Mouse (Mus musculus) embryonic facial prominence, embryonic 13.5 days (tissue): ENCODE data around the gene Gm49378. TPM values are rescaled to one million over a fixed set of nuclear protein-coding genes. Genes with fewer than 3 reads are reported as not detected.
A peak's percentile ranks its signal among the peaks of the same experiment; 100 is the strongest.

ENCODE experiments used
- ATAC-seq: fragments of 200-750 bp; cut with Nextera tagmentation; 2 replicates; pipeline ENCODE4 v1.8.0; 2017; ENCODE audit warnings: low read depth; ENCODE audit not compliant: insufficient number of reproducible peaks, insufficient read depth, low FRiP score, low TSS enrichment
- H3K27ac ChIP-seq: fragments of 300-500 bp; sonication (generic); 2 replicates; pipeline ENCODE4 v1.5.1; 2015; ENCODE audit warnings: moderate library complexity, mild to moderate bottlenecking, inconsistent platforms
- H3K27me3 ChIP-seq: fragments of 300-500 bp; sonication (generic); 2 replicates; pipeline ENCODE4 v1.6.1; 2015; ENCODE audit warnings: mild to moderate bottlenecking, inconsistent platforms
- H3K36me3 ChIP-seq: fragments of 300-500 bp; sonication (generic); 2 replicates; pipeline ENCODE4 v1.6.1; 2015; ENCODE audit warnings: mild to moderate bottlenecking, inconsistent platforms
- H3K4me1 ChIP-seq: fragments of 300-500 bp; sonication (generic); 2 replicates; pipeline ENCODE4 v1.6.1; 2015; ENCODE audit warnings: inconsistent platforms
- H3K4me2 ChIP-seq: fragments of 300-500 bp; sonication (generic); 2 replicates; pipeline ENCODE4 v1.6.1; 2015; ENCODE audit warnings: moderate library complexity, mild to moderate bottlenecking, inconsistent platforms
- H3K4me3 ChIP-seq: fragments of 300-500 bp; sonication (generic); 2 replicates; pipeline ENCODE4 v1.5.1; 2015; ENCODE audit warnings: mild to moderate bottlenecking, inconsistent platforms
- H3K9ac ChIP-seq: fragments of 300-500 bp; sonication (generic); 2 replicates; pipeline ENCODE4 v1.6.1; 2015; ENCODE audit warnings: mild to moderate bottlenecking, inconsistent platforms
- H3K9me3 ChIP-seq: fragments of 300-500 bp; sonication (generic); 2 replicates; pipeline ENCODE4 v1.6.1; 2016; ENCODE audit warnings: inconsistent platforms
- WGBS: fragments of 180-500 bp; shearing (Covaris S2); methylation state at CpG from one replicate; pipeline ENCODE4 v1.1.7; 2015; ENCODE audit warnings: mixed read lengths; 5-methylcytosine and 5-hydroxymethylcytosine counted together
- polyA plus RNA-seq: library from polyadenylated mRNA; unstranded; fragments of >200 nt; fragmentation: Nextera tagmentation; extraction: Ambion mirVana; gene quantifications from 2 replicates; pipeline ENCODE4 v1.2.1, GENCODE M21; 2015

The Gm49378 gene
- polyA plus RNA-seq, 1 experiment from 2014 or later = 1.8 TPM

DNA sequence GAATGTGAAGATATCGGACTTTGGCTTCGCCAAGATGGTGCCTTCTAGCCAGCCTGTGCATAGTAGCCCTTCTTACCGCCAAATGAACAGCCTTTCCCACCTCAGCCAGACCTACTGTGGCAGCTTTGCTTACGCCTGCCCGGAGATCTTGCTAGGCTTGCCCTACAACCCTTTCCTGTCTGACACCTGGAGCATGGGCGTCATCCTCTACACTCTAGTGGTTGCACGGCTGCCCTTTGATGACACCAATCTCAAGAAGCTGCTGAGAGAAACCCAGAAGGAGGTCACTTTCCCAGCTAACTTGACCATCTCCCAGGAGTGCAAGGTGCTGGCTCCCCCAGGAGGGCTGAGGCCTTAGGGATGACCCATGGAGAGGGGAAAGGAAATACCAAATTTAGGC lies 13.8 kb upstream of the Gm49378 start:
- Histone ChIP-seq H3K27me3 (no peaks in the 10 kb centered on the region), H3K4me3 (no peak overlapping the region), H3K4me2 (no peak overlapping the region), H3K9ac (no peak overlapping the region), H3K4me1 (peaks cover 9% of the 10 kb centered on the region), H3K9me3 (no peaks in the 10 kb centered on the region), H3K27ac (no peak overlapping the region), H3K36me3 (peaks cover 11% of the 10 kb centered on the region)
- WGBS = 90% methylated on average over 7 of the region's 7 CpGs
- ATAC-seq = no peak

DNA sequence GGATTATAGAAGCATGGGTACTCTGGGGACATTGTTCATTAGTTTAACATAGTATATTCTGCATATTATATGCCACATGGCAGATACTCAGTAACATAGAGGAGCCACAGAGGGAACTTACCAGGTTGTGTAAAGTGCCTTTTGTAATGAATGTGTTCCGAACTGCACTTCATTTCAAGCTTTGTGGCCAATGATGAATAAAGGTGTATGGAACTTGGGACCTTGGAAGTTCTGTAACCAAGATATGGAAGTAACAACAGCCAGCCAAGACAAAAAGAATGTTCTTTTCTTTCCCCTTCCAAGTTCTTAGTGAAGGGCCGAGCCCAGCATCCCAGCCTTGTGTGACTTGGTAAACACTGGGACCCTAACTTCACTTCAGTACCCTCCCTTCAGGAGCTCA lies 12.2 kb upstream of the Gm49378 start, which contains the start of gene Tssk4:
TSS of gene Tssk4 (plus strand) at position 301 of the 400 bp plus-strand sequence.
- Histone ChIP-seq H3K27me3 (no peaks in the 10 kb centered on the region), H3K4me1 (peaks cover 14% of the 10 kb centered on the region), H3K27ac (no peak within 1 kb of the TSS), H3K9me3 (no peaks in the 10 kb centered on the region), H3K4me3 (no peak within 1 kb of the TSS), H3K36me3 (peaks cover 19% of the 10 kb centered on the region), H3K9ac (no peak within 1 kb of the TSS), H3K4me2 (no peak within 1 kb of the TSS)
- no peak for ATAC-seq
- 92% methylated on average over 2 of the region's 2 CpGs for WGBS

DNA sequence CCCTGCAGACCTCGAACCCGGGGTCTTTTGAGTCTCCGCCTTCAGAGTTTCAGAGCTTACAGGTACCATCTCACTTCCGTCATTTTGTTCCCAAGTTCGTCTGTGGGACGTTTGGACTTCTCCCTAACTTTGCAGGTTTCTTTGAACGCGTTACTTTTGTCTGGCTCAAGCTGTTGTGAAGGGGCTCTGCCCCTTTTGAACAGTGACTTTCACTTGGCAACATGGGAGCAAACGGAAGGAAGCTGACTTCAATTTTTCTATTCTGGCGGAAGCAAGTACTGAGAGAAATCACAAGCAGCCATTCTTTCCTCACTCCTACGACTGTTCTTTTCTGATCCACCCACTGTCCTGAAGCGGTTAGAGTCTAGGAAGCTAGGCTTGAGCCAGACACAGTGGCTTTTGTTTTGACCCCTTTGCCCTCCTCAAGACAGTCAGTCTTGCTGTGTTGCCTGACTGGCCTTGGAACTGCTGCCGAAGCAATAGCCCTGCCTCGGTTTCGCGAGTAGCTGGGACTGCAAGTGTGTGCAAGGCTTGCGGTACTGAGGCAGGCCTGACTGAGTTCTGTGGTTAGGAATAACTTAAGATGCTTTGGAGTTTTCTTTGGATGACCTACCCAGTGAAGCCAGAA lies 6.7 kb upstream of the Gm49378 start:
- peak overlapping the region; percentile 88 for H3K4me2 ChIP-seq
- peaks cover 20% of the 10 kb centered on the region for H3K4me1 ChIP-seq
- peak overlapping the region; percentile 89 for H3K4me3 ChIP-seq
- ATAC-seq = no peak
- H3K9ac ChIP-seq = peak overlapping the region; percentile 96
- H3K36me3 ChIP-seq = peaks cover 41% of the 10 kb centered on the region
- no peaks in the 10 kb centered on the region for H3K9me3 ChIP-seq
- 17% methylated on average over 17 of the region's 17 CpGs for WGBS
- H3K27ac ChIP-seq = peak overlapping the region; percentile 60
- no peaks in the 10 kb centered on the region for H3K27me3 ChIP-seq

DNA sequence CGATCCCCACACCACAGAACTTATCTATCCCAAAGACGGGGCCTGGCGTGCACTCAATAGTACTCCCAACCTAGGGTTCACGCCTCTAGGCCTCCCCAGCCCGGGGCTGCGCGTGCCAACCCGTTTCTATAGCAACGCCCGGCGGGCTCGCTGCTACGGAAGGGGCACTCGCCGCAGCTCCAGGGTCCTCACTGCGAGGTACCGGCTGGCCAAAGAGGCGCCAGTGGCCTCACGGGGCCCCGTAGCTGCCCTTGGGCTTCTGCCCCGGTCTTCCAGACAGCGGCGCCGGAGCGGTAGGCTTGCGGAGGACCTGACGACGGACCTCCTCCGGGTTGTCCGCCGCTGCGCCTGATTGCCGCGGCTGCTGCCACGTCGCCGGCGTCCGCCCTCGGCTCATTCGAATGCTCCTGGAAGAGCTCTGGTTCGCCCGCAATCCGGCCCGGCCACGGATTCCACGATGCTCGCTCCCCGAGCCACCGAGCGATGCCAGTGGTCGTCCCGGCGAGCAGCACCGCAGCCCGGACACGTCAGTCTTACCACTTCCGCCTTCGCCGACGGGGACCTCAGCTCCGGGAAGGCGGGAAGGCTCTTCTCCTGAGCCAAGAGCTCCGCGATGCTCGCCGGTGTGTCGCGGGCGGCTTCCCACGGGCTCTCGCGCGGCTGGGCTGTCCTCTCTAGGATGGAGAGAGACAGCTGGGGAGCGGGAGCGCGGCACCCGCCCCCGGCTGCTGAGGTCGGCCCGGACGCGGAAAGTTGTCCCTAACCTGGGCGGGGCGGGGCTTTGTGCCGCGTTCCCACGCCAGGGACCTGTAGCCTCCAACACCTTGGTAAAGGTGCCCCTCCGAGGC lies 5.6 kb upstream of the Gm49378 start, which contains the start of gene Tm9sf1:
TSS of gene Tm9sf1 (minus strand) at position 747 of the 848 bp plus-strand sequence.
- ATAC-seq = peak; percentile 82
- Histone ChIP-seq H3K27me3 (no peaks in the 10 kb centered on the region), H3K4me1 (peaks cover 20% of the 10 kb centered on the region), H3K36me3 (peaks cover 51% of the 10 kb centered on the region), H3K4me3 (peak within 1 kb of the TSS; percentile 89), H3K9ac (peak within 1 kb of the TSS; percentile 96), H3K9me3 (no peaks in the 10 kb centered on the region), H3K27ac (peak within 1 kb of the TSS; percentile 95), H3K4me2 (peak within 1 kb of the TSS; percentile 88)
- WGBS = under 1% methylated on average over 89 of the region's 89 CpGs

DNA sequence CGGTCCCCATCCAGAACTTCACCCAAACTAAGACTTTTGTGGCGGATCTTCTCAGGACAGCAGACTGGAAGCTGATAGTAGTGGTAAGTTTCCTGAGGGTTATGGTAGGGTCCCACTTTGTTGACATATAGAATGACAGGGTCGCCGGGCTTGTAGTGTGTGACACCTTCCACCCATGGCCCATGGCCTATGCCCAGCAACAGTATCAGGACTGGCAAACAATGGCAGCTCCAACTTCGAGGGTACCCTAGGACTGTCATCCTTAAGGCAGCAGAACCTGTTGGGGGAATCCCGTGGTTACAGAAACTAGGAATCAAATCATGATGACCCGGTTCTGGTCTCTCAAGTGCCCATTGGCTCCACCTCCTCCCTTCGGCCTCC lies 5.0 kb upstream of the Gm49378 start:
- no peaks in the 10 kb centered on the region for H3K9me3 ChIP-seq
- H3K9ac ChIP-seq = peak overlapping the region; percentile 96
- H3K36me3 ChIP-seq = peaks cover 58% of the 10 kb centered on the region
- no peaks in the 10 kb centered on the region for H3K27me3 ChIP-seq
- peak overlapping the region; percentile 88 for H3K4me2 ChIP-seq
- peaks cover 20% of the 10 kb centered on the region for H3K4me1 ChIP-seq
- no peak for ATAC-seq
- H3K27ac ChIP-seq = peak overlapping the region; percentile 95; the same call in 1 of the 2 replicates
- peak overlapping the region; percentile 89 for H3K4me3 ChIP-seq
- WGBS = 22% methylated on average over 8 of the region's 8 CpGs

DNA sequence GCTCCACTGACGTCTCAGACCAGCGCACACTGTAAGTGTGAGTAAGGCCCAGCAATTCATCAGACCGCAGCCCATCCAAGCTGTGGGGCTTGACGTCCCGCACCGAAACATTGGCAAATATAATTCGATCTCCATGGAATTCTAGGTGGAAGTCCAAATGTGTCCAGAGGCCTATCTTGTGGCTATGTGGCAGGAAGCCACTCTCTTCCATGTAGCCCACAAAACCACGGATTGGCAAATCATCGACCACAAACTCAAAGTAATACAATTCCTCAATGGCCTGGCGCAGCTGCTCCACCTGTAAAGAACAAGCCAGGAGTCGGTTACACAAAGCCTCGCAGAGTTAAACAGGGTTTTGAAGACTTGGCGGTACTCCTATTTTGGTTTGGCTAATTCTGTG lies 3.6 kb upstream of the Gm49378 start:
- Histone ChIP-seq H3K9ac (no peak overlapping the region), H3K27me3 (no peaks in the 10 kb centered on the region), H3K4me3 (no peak overlapping the region), H3K4me1 (peaks cover 21% of the 10 kb centered on the region), H3K4me2 (no peak overlapping the region), H3K9me3 (no peaks in the 10 kb centered on the region), H3K36me3 (peaks cover 58% of the 10 kb centered on the region), H3K27ac (no peak overlapping the region)
- no peak for ATAC-seq
- 90% methylated on average over 13 of the region's 13 CpGs for WGBS

DNA sequence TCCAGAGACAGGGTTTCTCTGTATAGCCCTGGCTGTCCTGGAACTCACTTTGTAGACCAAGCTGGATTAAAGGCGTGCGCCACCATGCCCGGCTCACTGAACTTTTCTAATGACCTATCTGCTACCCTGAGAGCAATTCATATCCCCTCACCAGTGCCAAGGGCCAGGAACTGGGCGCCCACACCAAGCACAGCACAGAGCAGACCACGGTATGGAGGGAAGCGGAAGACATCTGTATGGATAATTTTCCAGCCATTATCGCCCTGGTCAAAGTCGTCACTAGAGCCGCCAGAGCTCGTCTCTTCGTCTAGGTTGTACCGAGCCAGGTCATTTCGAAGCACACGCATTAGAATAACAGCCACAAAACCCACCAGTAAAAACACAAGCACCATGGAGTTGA lies 3.1 kb upstream of the Gm49378 start:
- Histone ChIP-seq H3K27me3 (no peaks in the 10 kb centered on the region), H3K9ac (no peak overlapping the region), H3K4me2 (no peak overlapping the region), H3K4me1 (peaks cover 24% of the 10 kb centered on the region), H3K27ac (no peak overlapping the region), H3K36me3 (peaks cover 57% of the 10 kb centered on the region), H3K9me3 (no peaks in the 10 kb centered on the region), H3K4me3 (no peak overlapping the region)
- 94% methylated on average over 14 of the region's 14 CpGs for WGBS
- ATAC-seq = no peak

DNA sequence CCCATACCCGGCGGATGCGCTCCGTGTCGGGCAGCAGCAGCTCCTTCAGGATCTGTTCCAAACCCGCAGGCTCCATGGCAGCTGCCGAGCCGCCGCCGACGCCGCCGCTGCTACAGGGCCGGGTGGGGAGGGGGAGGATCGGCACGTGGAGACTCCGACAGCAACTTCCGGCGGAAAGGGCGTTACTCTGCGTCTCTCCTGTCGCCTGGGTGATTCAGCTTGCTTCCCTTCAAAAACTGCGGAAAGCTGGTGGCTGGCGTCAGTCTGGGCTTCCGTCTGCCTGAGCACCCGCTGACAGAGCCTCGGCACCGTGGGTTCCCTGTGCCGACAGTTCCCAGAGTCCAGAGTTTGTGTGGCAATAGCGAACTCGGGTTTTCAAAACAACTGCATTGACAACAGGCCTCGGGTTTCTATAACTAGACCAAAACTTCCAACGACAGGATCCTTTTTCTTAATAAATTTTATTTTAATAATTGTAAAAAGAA lies 2.1 kb downstream of the Gm49378 start, which contains the start of gene Ipo4:
TSS of gene Ipo4 (minus strand) at position 435 of the 485 bp plus-strand sequence.
- Histone ChIP-seq H3K36me3 (peaks cover 82% of the 10 kb centered on the region), H3K4me2 (peak within 1 kb of the TSS; percentile 74), H3K9ac (peak within 1 kb of the TSS; percentile 84), H3K9me3 (no peaks in the 10 kb centered on the region), H3K4me3 (peak within 1 kb of the TSS; percentile 74), H3K27ac (peak within 1 kb of the TSS; percentile 78), H3K4me1 (peaks cover 19% of the 10 kb centered on the region), H3K27me3 (no peaks in the 10 kb centered on the region)
- 1% methylated on average over 33 of the region's 33 CpGs for WGBS
- peak; percentile 68 for ATAC-seq

DNA sequence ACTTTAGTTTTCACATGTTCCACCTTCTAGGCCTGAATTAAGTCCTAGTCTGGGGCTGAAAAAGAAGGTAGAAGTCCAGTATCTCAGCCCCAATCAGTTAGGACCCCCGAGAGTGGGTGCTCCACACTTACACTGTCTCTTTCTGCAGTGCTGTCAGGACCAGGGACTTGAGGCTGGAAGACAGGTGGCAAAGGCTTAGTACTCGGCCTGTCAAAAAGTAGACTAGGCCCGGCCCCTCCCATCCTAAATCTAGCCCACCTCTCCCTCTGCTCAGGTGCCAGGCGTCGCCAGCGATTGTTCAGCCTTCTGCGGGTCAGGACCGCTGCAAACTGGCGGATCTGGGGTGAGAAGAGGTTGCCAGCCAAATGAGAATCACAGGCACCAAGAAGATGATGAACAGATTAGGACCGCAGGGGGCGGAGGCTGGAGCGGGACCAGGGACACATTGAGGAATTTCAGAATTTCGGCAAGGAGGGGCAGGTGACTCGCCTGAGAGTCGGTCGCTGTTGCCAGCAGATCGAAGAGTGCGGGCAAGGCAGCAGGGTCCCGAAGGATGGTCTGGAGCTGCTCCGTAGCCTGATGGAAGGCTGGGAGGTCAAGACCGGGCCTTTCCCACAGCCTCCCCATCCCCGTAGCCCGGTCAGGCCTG lies 2.7 kb downstream of the Gm49378 start:
- Histone ChIP-seq H3K27ac (peak overlapping the region; percentile 78), H3K27me3 (no peaks in the 10 kb centered on the region), H3K9ac (peak overlapping the region; percentile 84), H3K4me2 (peak overlapping the region; percentile 74), H3K4me3 (peak overlapping the region; percentile 74), H3K4me1 (peaks cover 19% of the 10 kb centered on the region), H3K36me3 (peaks cover 82% of the 10 kb centered on the region), H3K9me3 (no peaks in the 10 kb centered on the region)
- no peak for ATAC-seq
- 4% methylated on average over 23 of the region's 23 CpGs for WGBS

DNA sequence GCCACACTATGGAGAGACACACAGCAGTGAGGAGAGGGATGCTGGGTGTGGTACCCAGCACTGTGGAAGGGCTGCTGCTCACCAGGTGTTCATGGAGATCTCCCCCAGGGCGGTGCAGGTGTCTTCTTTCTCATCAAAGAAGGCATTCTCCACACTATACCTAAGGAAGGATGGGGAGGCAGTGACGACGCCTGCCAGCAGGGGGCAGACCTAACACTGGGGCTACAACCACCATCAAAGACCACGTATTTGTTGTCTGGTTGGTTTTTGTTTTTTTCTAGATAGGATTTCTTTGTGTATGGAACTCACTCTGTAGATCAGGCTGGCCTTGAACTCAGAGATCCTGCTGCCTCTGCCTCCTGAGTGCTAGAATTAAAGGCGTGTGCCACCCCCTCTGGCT lies 8.4 kb downstream of the Gm49378 start:
- peaks cover 98% of the 10 kb centered on the region for H3K36me3 ChIP-seq
- WGBS = 57% methylated on average over 5 of the region's 5 CpGs

DNA sequence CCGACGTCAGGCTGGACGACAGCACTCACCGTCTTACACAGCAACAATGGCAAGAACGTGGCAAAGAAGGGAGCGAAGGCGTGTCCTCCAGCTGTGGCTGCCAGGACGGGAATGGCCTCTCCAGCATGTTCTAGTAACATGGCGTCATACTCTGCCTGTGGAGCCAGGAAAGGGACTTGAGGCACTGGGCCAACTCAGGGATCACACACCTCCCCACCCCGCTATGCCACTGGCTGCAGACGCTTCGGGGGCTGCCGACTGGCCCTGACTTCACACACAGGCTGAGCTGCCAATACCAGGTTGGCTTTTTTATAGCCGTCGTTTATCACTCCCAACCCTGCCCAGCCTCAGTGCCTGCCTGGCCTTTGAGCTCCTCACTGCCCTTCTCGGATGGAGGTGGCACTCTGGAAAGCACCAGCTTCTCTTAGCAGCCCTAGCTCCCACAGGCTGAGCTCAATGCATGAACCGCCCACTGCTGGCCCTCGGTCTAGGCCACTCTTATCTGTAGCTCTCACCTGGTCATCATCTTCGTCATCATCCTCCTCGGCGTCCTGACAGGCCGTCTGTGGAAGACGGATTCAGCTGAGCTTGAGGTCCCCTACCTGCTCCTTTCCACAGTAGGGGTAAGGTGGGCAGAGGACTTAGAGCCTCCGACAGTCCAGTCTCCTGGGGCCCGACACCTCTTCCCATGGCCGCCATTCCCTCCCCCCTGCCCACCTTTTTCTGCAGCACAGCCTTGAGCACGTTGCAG lies 9.4 kb downstream of the Gm49378 start:
- Histone ChIP-seq H3K36me3 (peaks cover 96% of the 10 kb centered on the region), H3K4me1 (no peaks in the 10 kb centered on the region)
- 93% methylated on average over 27 of the region's 27 CpGs for WGBS

More for the DNA sequence above, 8.4 kb downstream of the Gm49378 start:
- no peak overlapping the region for H3K9ac ChIP-seq
- ATAC-seq = no peak
- H3K4me2 ChIP-seq = no peak overlapping the region
- H3K27me3 ChIP-seq = no peaks in the 10 kb centered on the region
- H3K9me3 ChIP-seq = no peaks in the 10 kb centered on the region
- H3K4me1 ChIP-seq = peaks cover 6% of the 10 kb centered on the region
- no peak overlapping the region for H3K27ac ChIP-seq
- no peak overlapping the region for H3K4me3 ChIP-seq

More for the DNA sequence above, 9.4 kb downstream of the Gm49378 start:
- no peak for ATAC-seq
- Histone ChIP-seq H3K9me3 (no peaks in the 10 kb centered on the region), H3K27ac (no peak overlapping the region), H3K4me3 (no peak overlapping the region), H3K9ac (no peak overlapping the region), H3K27me3 (no peaks in the 10 kb centered on the region), H3K4me2 (no peak overlapping the region)
